Mouse (Mus musculus): Measurements from ENCODE around the gene Rer1. TPM values are rescaled to one million over a fixed set of nuclear protein-coding genes. Genes with fewer than 3 reads are reported as not detected.

The Rer1 gene
- 128 and 129 TPM in 2 replicates for polyA plus RNA-seq (2016; fragmentation: Nextera tagmentation; extraction: Ambion mirVana)

GRCm38 (mm10) chr4:155086108-155087024 is at the start of gene Rer1, which contains the start of gene Morn1:
TSS of gene Rer1 (minus strand) at chr4:155086382.
TSS of gene Morn1 (plus strand) at chr4:155086577.
- Histone ChIP-seq H3K27ac (peak within 1 kb of the TSS; percentile 93), H3K36me3 (replicated peaks) (peaks cover 25% of the 10 kb centered on the region), H3K4me3 (replicated peaks) (peak within 1 kb of the TSS; percentile 85), H3K9ac (peak within 1 kb of the TSS; percentile 92), H3K4me2 (peak within 1 kb of the TSS; percentile 98), H3K9me3 (no peaks in the 10 kb centered on the region), H3K4me1 (peaks cover 30% of the 10 kb centered on the region), H3K27me3 (no peaks in the 10 kb centered on the region)
- ATAC-seq (ENCODE audit: low FRiP score): peak; percentile 97
- WGBS: under 1% methylated on average over 83 of the region's 85 CpGs

GRCm38 (mm10) chr4:155134686-155135172 is 48.5 kb upstream of the Rer1 start:
- Histone ChIP-seq H3K4me2 (no peak overlapping the region), H3K9me3 (no peaks in the 10 kb centered on the region), H3K4me3 (replicated peaks) (no peak overlapping the region), H3K9ac (no peak overlapping the region), H3K36me3 (replicated peaks) (no peaks in the 10 kb centered on the region), H3K27me3 (no peaks in the 10 kb centered on the region), H3K4me1 (peaks cover 43% of the 10 kb centered on the region), H3K27ac (no peak overlapping the region; the same call in 1 of the 2 replicates)
- WGBS: 84% methylated on average over 7 of the region's 7 CpGs
- ATAC-seq (ENCODE audit: low FRiP score): no peak

- WGBS: 53% methylated on average over 20 of the region's 20 CpGs
- Histone ChIP-seq H3K4me3 (replicated peaks) (no peak overlapping the region), H3K27ac (peak overlapping the region; percentile 56; the same call in 1 of the 2 replicates), H3K4me1 (peaks cover 46% of the 10 kb centered on the region), H3K4me2 (no peak overlapping the region), H3K9ac (peak overlapping the region; percentile 17; the same call in 1 of the 2 replicates), H3K36me3 (replicated peaks) (no peaks in the 10 kb centered on the region), H3K27me3 (no peaks in the 10 kb centered on the region), H3K9me3 (no peaks in the 10 kb centered on the region)
- ATAC-seq (ENCODE audit: low FRiP score): no peak
These were observed 47.7 kb upstream of the Rer1 start for GRCm38 (mm10) chr4:155133658-155134417.

- no peak overlapping the region for H3K4me2 ChIP-seq
- peak overlapping the region; percentile 56; the same call in 1 of the 2 replicates for H3K27ac ChIP-seq
- no peaks in the 10 kb centered on the region for H3K27me3 ChIP-seq
- H3K4me1 ChIP-seq: peaks cover 46% of the 10 kb centered on the region
- no peak overlapping the region for H3K4me3 ChIP-seq (replicated peaks)
- no peaks in the 10 kb centered on the region for H3K36me3 ChIP-seq (replicated peaks)
- H3K9ac ChIP-seq: no peak overlapping the region
- 41% methylated on average over 3 of the region's 3 CpGs for WGBS
- H3K9me3 ChIP-seq: no peaks in the 10 kb centered on the region
- ATAC-seq (ENCODE audit: low FRiP score): no peak
These were observed 47.0 kb upstream of the Rer1 start for GRCm38 (mm10) chr4:155133188-155133587.

DNA sequence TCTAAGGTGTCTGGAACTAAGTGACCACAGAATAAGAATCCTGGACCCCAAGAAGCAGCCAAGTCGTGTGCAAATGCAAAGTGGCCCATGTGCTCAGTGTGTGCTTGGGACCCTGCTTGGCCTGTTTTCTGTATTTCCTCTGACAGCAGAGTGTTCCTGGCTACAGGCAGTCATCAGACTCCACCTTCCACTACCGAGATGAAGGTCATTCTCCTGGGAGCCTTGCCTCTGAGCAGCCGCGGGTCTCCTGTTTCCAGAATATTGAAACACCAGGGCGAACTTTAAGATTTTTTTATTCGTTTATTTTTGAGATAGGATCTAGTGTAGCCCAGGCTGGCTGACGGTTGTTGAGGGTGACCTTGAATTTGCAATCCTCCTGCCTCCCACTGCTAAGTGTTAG is 44.4 kb upstream of the Rer1 start:
- no peak for ATAC-seq (ENCODE audit: low FRiP score)
- Histone ChIP-seq H3K9me3 (no peaks in the 10 kb centered on the region), H3K4me2 (no peak overlapping the region), H3K27me3 (no peaks in the 10 kb centered on the region), H3K4me1 (peaks cover 49% of the 10 kb centered on the region), H3K4me3 (replicated peaks) (no peak overlapping the region), H3K36me3 (replicated peaks) (no peaks in the 10 kb centered on the region), H3K9ac (no peak overlapping the region), H3K27ac (0 out of 2 replicates have a peak overlapping the region, but pooled peaks have one; percentile 51)
- WGBS: 87% methylated on average over 7 of the region's 7 CpGs

DNA sequence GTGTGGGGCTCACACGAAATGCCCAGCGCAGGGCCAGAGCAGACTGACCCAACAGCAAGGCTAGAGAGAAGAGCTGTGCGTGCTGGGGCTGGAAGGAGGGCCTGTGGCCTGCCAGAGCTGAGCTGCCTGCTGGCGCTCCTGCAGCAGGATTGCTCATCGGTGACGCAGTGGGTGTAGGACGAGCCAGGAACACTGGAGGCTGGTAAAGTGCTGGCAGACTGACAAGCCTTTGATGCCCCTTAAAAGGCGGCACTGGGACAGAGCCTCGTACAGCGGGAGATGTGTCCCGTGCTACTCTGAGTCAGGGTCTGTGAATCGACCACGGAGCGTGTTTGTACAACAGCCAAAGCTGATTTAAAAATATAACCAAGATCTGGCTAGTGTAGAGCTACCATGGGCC is 43.8 kb upstream of the Rer1 start:
- no peak; the same call in 1 of the 2 replicates for ATAC-seq (ENCODE audit: low FRiP score)
- H3K4me2 ChIP-seq: no peak overlapping the region
- no peaks in the 10 kb centered on the region for H3K27me3 ChIP-seq
- no peak overlapping the region for H3K4me3 ChIP-seq (replicated peaks)
- peak overlapping the region; percentile 63 for H3K27ac ChIP-seq
- WGBS: 77% methylated on average over 14 of the region's 14 CpGs
- H3K9ac ChIP-seq: no peak overlapping the region
- no peaks in the 10 kb centered on the region for H3K9me3 ChIP-seq
- peaks cover 42% of the 10 kb centered on the region for H3K4me1 ChIP-seq
- H3K36me3 ChIP-seq (replicated peaks): no peaks in the 10 kb centered on the region

GRCm38 (mm10) chr4:155129132-155129917 is 43.1 kb upstream of the Rer1 start:
- no peak overlapping the region for H3K4me2 ChIP-seq
- peak overlapping the region; percentile 63; the same call in 1 of the 2 replicates for H3K27ac ChIP-seq
- H3K4me3 ChIP-seq (replicated peaks): no peak overlapping the region
- H3K9me3 ChIP-seq: no peaks in the 10 kb centered on the region
- H3K27me3 ChIP-seq: no peaks in the 10 kb centered on the region
- H3K9ac ChIP-seq: no peak overlapping the region
- no peaks in the 10 kb centered on the region for H3K36me3 ChIP-seq (replicated peaks)
- ATAC-seq (ENCODE audit: low FRiP score): no peak
- 93% methylated on average over 10 of the region's 10 CpGs for WGBS
- H3K4me1 ChIP-seq: peaks cover 36% of the 10 kb centered on the region

GRCm38 (mm10) chr4:155128411-155128810 is 42.2 kb upstream of the Rer1 start:
- no peaks in the 10 kb centered on the region for H3K9me3 ChIP-seq
- peaks cover 27% of the 10 kb centered on the region for H3K4me1 ChIP-seq
- no peaks in the 10 kb centered on the region for H3K27me3 ChIP-seq
- WGBS: 91% methylated on average over 15 of the region's 15 CpGs
- no peak overlapping the region for H3K9ac ChIP-seq
- H3K36me3 ChIP-seq (replicated peaks): no peaks in the 10 kb centered on the region
- ATAC-seq (ENCODE audit: low FRiP score): no peak
- H3K4me3 ChIP-seq (replicated peaks): no peak overlapping the region
- H3K4me2 ChIP-seq: no peak overlapping the region
- no peak overlapping the region for H3K27ac ChIP-seq

GRCm38 (mm10) chr4:155126602-155127372 is 40.6 kb upstream of the Rer1 start:
- Histone ChIP-seq H3K4me2 (no peak overlapping the region), H3K9ac (no peak overlapping the region; the same call in 1 of the 2 replicates), H3K4me1 (peaks cover 37% of the 10 kb centered on the region), H3K27me3 (no peaks in the 10 kb centered on the region), H3K9me3 (no peaks in the 10 kb centered on the region), H3K4me3 (replicated peaks) (no peak overlapping the region), H3K27ac (0 out of 2 replicates have a peak overlapping the region, but pooled peaks have one; percentile 36), H3K36me3 (replicated peaks) (no peaks in the 10 kb centered on the region)
- no peak for ATAC-seq (ENCODE audit: low FRiP score)
- 72% methylated on average over 7 of the region's 7 CpGs for WGBS

DNA sequence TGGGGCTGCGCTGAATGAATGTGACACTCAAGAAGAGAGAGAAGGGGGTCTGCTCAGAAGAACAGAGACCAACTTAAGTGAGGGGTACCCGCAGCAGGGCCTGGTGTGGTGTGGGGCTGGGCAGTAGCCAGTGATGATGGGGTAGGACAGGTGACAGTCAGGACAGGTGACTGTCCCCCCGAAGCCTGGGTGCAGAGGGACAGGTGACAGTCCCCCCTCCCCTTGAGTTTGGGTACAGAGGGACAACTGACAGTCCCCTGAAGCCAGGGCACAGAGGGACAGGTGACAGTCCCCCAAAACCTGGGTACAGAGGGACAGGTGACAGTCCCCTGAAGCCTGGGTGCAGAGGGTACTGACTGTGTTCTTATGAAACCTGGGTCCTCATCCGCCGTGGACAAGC is 40.0 kb upstream of the Rer1 start:
- Histone ChIP-seq H3K27ac (no peak overlapping the region), H3K9ac (no peak overlapping the region), H3K36me3 (replicated peaks) (no peaks in the 10 kb centered on the region), H3K4me3 (replicated peaks) (no peak overlapping the region), H3K27me3 (no peaks in the 10 kb centered on the region), H3K4me1 (peaks cover 38% of the 10 kb centered on the region), H3K4me2 (no peak overlapping the region), H3K9me3 (no peaks in the 10 kb centered on the region)
- WGBS: 83% methylated on average over 5 of the region's 5 CpGs
- no peak for ATAC-seq (ENCODE audit: low FRiP score)

DNA sequence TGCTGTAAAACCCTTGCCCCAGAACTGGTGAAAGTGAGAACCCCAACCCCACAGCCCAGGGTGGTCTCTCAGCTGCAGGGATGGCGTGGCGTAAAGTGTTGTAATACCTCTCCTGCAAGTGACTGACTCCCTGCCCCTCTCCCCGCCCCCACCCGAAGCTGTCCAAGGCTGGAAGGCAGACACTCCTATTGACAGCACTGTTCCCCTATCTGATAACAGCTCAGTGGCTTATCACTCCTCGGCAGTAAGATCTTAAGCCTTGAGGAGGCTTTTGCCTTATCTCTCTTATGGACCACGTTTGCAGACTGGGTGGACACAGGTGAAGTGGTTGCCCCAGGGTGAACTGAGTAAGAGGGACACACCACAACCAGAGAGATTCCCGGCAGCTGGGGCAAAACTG is 39.1 kb upstream of the Rer1 start:
- no peak for ATAC-seq (ENCODE audit: low FRiP score)
- Histone ChIP-seq H3K4me1 (peaks cover 37% of the 10 kb centered on the region), H3K27ac (no peak overlapping the region), H3K4me2 (no peak overlapping the region), H3K27me3 (no peaks in the 10 kb centered on the region), H3K9ac (no peak overlapping the region), H3K9me3 (no peaks in the 10 kb centered on the region), H3K4me3 (replicated peaks) (no peak overlapping the region), H3K36me3 (replicated peaks) (no peaks in the 10 kb centered on the region)
- 61% methylated on average over 7 of the region's 7 CpGs for WGBS
